Mouse (Mus musculus) liver, embryonic 15.5 days (tissue): ENCODE data around the gene Lamtor1. TPM values are rescaled to one million over a fixed set of nuclear protein-coding genes. Genes with fewer than 3 reads are reported as not detected.

Source experiments
- ATAC-seq: fragments of 200-750 bp; cut with Nextera tagmentation; 2 replicates; pipeline ENCODE4 v1.8.0; 2017; ENCODE audit warnings: moderate number of reproducible peaks, mild to moderate bottlenecking, moderate library complexity; ENCODE audit not compliant: insufficient read depth
- H3K27ac ChIP-seq: fragments of 300-500 bp; sonication (generic); replicated peaks from 2 replicates; pipeline ENCODE4 v1.5.1; 2015; ENCODE audit warnings: mild to moderate bottlenecking, inconsistent platforms
- H3K27me3 ChIP-seq: fragments of 300-500 bp; sonication (generic); 2 replicates; pipeline ENCODE4 v1.6.1; 2015; ENCODE audit warnings: mild to moderate bottlenecking, inconsistent platforms
- H3K36me3 ChIP-seq: fragments of 300-500 bp; sonication (generic); replicated peaks from 2 replicates; pipeline ENCODE4 v1.6.1; 2015; ENCODE audit warnings: moderate library complexity, mild to moderate bottlenecking, inconsistent platforms
- H3K4me1 ChIP-seq: fragments of 300-500 bp; sonication (generic); replicated peaks from 2 replicates; pipeline ENCODE4 v1.6.1; 2015; ENCODE audit warnings: inconsistent platforms
- H3K4me2 ChIP-seq: fragments of 300-500 bp; sonication (generic); 2 replicates; pipeline ENCODE4 v1.6.1; 2015; ENCODE audit warnings: moderate library complexity, mild to moderate bottlenecking, inconsistent platforms
- H3K4me3 ChIP-seq: fragments of 300-500 bp; sonication (generic); replicated peaks from 2 replicates; pipeline ENCODE4 v1.5.1; 2015; ENCODE audit warnings: mild to moderate bottlenecking, inconsistent platforms
- H3K9ac ChIP-seq: fragments of 300-500 bp; sonication (generic); 2 replicates; pipeline ENCODE4 v1.6.1; 2015; ENCODE audit warnings: moderate library complexity, mild to moderate bottlenecking, inconsistent platforms
- H3K9me3 ChIP-seq: fragments of 300-500 bp; sonication (generic); replicated peaks from 2 replicates; pipeline ENCODE4 v1.6.1; 2016; ENCODE audit warnings: inconsistent platforms
- WGBS: fragments of 180-500 bp; shearing (Covaris S2); methylation state at CpG from one replicate; pipeline ENCODE4 v1.1.7; 2015; ENCODE audit warnings: mixed read lengths; ENCODE audit not compliant: insufficient replicate concordance; 5-methylcytosine and 5-hydroxymethylcytosine counted together
- polyA plus RNA-seq: library from polyadenylated mRNA; unstranded; fragments of >200 nt; fragmentation: Nextera tagmentation; extraction: Ambion mirVana; gene quantifications from 2 replicates; pipeline ENCODE4 v1.2.1, GENCODE M21; 2015

Gene Lamtor1
- polyA plus RNA-seq: 68.8 and 69.0 TPM in 2 replicates

- ATAC-seq: peak; percentile 96
- Histone ChIP-seq H3K4me2 (peak within 1 kb of the TSS; percentile 86), H3K27ac (peak within 1 kb of the TSS; percentile 94), H3K27me3 (no peaks in the 10 kb centered on the region), H3K9me3 (no peaks in the 10 kb centered on the region), H3K4me3 (peak within 1 kb of the TSS; percentile 83), H3K36me3 (peaks cover 19% of the 10 kb centered on the region), H3K9ac (peak within 1 kb of the TSS; percentile 89), H3K4me1 (peaks cover 36% of the 10 kb centered on the region)
- WGBS: under 1% methylated on average over 61 of the region's 61 CpGs
These were observed at the start of gene Lamtor1 for GRCm38 (mm10) chr7:101905561-101906286. Gene Lamtor1, plus strand, starts transcription at chr7:101905904.

DNA sequence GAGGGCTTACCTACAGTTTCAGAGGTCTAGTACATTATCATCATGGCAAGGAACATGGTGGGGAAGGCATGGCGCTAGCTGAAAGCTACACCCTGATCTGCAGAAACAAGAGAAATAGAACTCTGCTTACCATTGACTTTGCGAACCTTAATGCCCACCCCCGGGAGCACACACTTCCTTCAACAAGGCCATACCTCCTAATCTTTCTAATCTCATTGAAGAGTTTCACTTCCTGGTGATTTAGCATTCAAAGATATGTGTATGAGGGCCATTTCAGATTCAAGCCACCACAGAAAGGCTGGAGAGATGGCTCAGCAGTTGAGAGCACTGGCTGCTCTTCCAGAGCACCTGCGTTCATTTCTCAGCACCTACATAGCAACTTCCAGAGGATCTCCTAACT is 48.6 kb upstream of the Lamtor1 start, which contains the start of gene Folr2:
Gene Folr2, minus strand, starts transcription at position 101 of the 400 bp plus-strand sequence.
- WGBS: 62% methylated on average over 4 of the region's 4 CpGs
- H3K4me1 ChIP-seq: no peaks in the 10 kb centered on the region
- no peak within 1 kb of the TSS for H3K9ac ChIP-seq
- no peak within 1 kb of the TSS for H3K4me2 ChIP-seq
- no peak for ATAC-seq
- no peaks in the 10 kb centered on the region for H3K9me3 ChIP-seq
- no peak within 1 kb of the TSS for H3K4me3 ChIP-seq
- no peaks in the 10 kb centered on the region for H3K36me3 ChIP-seq
- H3K27ac ChIP-seq: no peak within 1 kb of the TSS
- H3K27me3 ChIP-seq: no peaks in the 10 kb centered on the region

DNA sequence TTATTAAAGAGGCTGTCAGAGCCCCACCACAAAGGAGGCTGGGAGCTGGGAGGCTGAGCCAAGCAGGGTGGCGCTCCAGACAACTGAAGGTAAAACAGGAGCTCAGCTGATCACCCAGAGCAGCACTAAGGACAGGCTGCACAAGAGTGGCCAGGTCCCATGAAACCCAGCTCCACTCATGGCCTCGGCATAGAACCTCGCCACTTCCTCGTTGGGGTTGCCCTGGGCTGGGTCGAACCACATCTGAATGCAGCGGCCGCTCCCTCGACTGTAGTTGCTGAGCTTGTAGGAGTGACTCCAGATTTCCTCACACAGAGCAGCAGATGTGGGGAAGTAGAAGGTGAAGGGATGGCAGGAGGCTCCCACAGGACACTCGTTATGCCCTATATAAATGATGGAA is 47.3 kb upstream of the Lamtor1 start:
- Histone ChIP-seq H3K9me3 (no peaks in the 10 kb centered on the region), H3K4me2 (no peak overlapping the region), H3K27ac (no peak overlapping the region), H3K36me3 (no peaks in the 10 kb centered on the region), H3K4me3 (no peak overlapping the region), H3K27me3 (no peaks in the 10 kb centered on the region), H3K4me1 (no peaks in the 10 kb centered on the region), H3K9ac (no peak overlapping the region)
- 50% methylated on average over 9 of the region's 9 CpGs for WGBS
- ATAC-seq: no peak

- Histone ChIP-seq H3K27ac (no peak overlapping the region), H3K4me2 (no peak overlapping the region), H3K4me1 (no peaks in the 10 kb centered on the region), H3K36me3 (no peaks in the 10 kb centered on the region), H3K9me3 (no peaks in the 10 kb centered on the region), H3K4me3 (no peak overlapping the region), H3K27me3 (no peaks in the 10 kb centered on the region), H3K9ac (no peak overlapping the region)
- ATAC-seq: no peak
These were observed 44.7 kb upstream of the Lamtor1 start for GRCm38 (mm10) chr7:101860978-101861377.

GRCm38 (mm10) chr7:101862291-101862690 is 43.4 kb upstream of the Lamtor1 start:
- no peak overlapping the region for H3K4me2 ChIP-seq
- 52% methylated on average over 3 of the region's 3 CpGs for WGBS
- ATAC-seq: no peak
- H3K4me1 ChIP-seq: no peaks in the 10 kb centered on the region
- no peak overlapping the region for H3K9ac ChIP-seq
- H3K27ac ChIP-seq: no peak overlapping the region
- no peaks in the 10 kb centered on the region for H3K9me3 ChIP-seq
- H3K27me3 ChIP-seq: no peaks in the 10 kb centered on the region
- no peak overlapping the region for H3K4me3 ChIP-seq
- H3K36me3 ChIP-seq: no peaks in the 10 kb centered on the region

- no peak within 1 kb of the TSS for H3K4me3 ChIP-seq
- WGBS: 29% methylated on average over 3 of the region's 3 CpGs
These were observed 42.3 kb upstream of the Lamtor1 start, which contains the start of gene Anapc15 for GRCm38 (mm10) chr7:101863415-101863814. Gene Anapc15, plus strand, starts transcription at chr7:101863715.

DNA sequence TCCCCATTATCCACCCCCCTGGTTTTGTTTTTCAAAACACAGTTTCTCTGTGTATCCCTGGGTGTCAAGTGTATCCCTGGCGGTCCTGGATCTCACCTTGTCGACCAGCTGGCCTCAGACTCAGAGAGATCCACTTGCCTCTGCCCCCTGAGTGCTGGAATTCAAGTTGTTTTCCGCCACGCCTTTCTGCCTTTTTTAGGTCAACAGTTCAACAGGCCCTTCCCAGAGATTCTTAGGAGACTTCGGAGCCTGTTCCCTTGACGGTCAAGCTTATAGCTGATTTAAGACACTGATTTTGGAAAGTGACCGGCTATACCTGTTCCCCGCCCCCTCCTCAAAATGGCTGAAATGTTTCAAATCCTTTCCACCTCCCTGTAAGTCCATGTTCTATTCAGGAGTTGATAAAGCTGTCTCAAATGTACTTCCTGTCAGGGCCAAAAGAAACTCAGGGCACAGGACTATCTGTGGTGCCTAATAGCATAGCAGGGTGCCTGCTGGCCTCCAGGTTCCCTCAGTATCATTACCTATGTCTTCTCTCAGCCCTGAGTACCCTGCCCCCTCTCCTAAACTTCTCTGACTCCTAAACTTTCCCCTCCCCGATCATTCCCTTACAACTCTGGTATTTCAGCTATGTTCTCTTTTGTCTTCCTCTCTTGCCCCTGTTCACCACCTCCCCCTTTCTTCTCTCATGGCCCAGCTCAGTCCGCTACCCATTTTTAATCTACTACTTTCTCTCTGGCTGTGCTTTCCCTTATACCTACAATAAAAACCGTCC is 39.0 kb upstream of the Lamtor1 start:
- no peak overlapping the region for H3K4me2 ChIP-seq
- H3K9ac ChIP-seq: no peak overlapping the region
- ATAC-seq: no peak
- no peaks in the 10 kb centered on the region for H3K9me3 ChIP-seq
- H3K36me3 ChIP-seq: no peaks in the 10 kb centered on the region
- peaks cover 6% of the 10 kb centered on the region for H3K4me1 ChIP-seq
- no peak overlapping the region for H3K27ac ChIP-seq
- 63% methylated on average over 11 of the region's 11 CpGs for WGBS
- no peaks in the 10 kb centered on the region for H3K27me3 ChIP-seq
- H3K4me3 ChIP-seq: no peak overlapping the region

More at GRCm38 (mm10) chr7:101863415-101863814, 42.3 kb upstream of the Lamtor1 start, which contains the start of gene Anapc15:
- H3K9me3 ChIP-seq: no peaks in the 10 kb centered on the region
- H3K27me3 ChIP-seq: no peaks in the 10 kb centered on the region
- no peaks in the 10 kb centered on the region for H3K4me1 ChIP-seq
- no peak within 1 kb of the TSS for H3K9ac ChIP-seq
- H3K27ac ChIP-seq: no peak within 1 kb of the TSS
- no peaks in the 10 kb centered on the region for H3K36me3 ChIP-seq
- no peak within 1 kb of the TSS for H3K4me2 ChIP-seq
- no peak for ATAC-seq

DNA sequence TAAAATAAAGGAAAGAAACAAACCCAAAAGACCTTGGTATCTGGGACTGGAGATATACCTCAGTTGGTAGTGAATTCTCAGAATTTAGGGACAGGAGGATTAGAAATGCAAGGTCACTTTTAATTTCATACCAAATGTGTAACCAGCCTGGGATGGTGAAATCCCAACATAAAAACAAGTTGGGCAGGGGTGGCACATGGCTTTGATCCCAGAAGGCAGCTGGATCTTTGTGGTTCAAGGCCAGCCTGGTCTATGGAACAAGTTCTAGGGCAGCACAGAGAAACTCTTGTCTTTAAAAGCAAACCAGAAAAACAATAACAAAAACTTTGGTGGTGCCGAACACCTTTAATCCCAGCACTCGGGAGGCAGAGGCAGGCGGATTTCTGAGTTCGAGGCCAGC is 38.2 kb upstream of the Lamtor1 start:
- Histone ChIP-seq H3K4me2 (no peak overlapping the region), H3K27me3 (no peaks in the 10 kb centered on the region), H3K27ac (no peak overlapping the region), H3K4me3 (no peak overlapping the region), H3K4me1 (peaks cover 6% of the 10 kb centered on the region), H3K36me3 (no peaks in the 10 kb centered on the region), H3K9me3 (no peaks in the 10 kb centered on the region), H3K9ac (no peak overlapping the region)
- ATAC-seq: no peak
- 86% methylated on average over 4 of the region's 4 CpGs for WGBS

DNA sequence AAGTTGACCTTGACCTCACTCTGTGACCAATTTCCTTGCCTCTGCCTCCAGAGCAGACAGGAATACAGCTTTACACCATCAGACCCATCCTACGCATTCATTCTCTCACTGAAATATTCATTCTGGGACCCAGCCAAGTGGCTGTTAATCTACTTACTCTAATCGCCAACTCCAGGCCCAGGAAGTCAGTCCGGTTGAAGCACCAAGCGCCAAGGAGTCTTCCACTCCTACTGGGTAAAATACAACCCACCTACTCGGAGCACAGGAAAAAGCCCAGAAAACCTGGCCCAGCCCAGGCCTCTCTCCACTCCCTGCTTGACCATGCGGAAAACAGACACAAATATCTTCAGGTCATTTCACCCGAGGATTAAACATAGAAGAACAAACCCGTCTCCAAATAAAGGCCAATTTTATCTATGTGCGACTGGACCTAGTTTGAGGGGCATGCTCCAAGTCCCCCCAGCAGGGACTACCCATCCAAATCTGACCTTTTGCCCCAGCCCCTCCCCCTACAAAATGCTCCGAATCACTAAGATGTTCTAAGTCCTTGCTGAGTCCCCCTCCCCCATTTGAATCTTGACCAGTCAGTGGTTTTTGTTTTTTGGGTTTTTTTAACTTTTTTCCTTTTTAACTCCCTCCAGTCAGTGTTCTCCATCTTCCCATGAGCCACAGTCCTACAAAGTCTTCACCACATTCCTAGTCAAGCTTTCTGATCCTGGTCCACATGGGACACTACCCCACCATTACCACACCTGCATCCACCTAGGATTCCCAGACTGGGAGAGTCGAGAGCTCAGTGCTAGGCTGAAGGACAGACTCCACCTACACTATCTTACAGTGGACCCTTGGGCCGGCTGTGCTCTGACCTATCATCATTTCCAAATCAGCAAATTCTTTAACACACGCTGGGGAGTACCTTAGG is 37.2 kb upstream of the Lamtor1 start:
- 63% methylated on average over 13 of the region's 13 CpGs for WGBS
- H3K9ac ChIP-seq: no peak overlapping the region
- H3K4me1 ChIP-seq: peaks cover 6% of the 10 kb centered on the region
- no peaks in the 10 kb centered on the region for H3K36me3 ChIP-seq
- no peak overlapping the region for H3K27ac ChIP-seq
- no peak overlapping the region for H3K4me2 ChIP-seq
- H3K4me3 ChIP-seq: no peak overlapping the region
- ATAC-seq: no peak
- H3K9me3 ChIP-seq: no peaks in the 10 kb centered on the region
- no peaks in the 10 kb centered on the region for H3K27me3 ChIP-seq

GRCm38 (mm10) chr7:101869163-101869500 is 36.6 kb upstream of the Lamtor1 start:
- 64% methylated on average over 7 of the region's 7 CpGs for WGBS
- ATAC-seq: no peak
- H3K4me2 ChIP-seq: no peak overlapping the region
- no peak overlapping the region for H3K4me3 ChIP-seq
- no peak overlapping the region for H3K27ac ChIP-seq
- H3K9me3 ChIP-seq: no peaks in the 10 kb centered on the region
- peaks cover 6% of the 10 kb centered on the region for H3K4me1 ChIP-seq
- no peaks in the 10 kb centered on the region for H3K27me3 ChIP-seq
- no peaks in the 10 kb centered on the region for H3K36me3 ChIP-seq
- no peak overlapping the region for H3K9ac ChIP-seq

GRCm38 (mm10) chr7:101870629-101871028 is 35.1 kb upstream of the Lamtor1 start, which contains the start of gene Folr1:
Gene Folr1, minus strand, starts transcription at chr7:101870788.
- Histone ChIP-seq H3K4me1 (peaks cover 6% of the 10 kb centered on the region), H3K27ac (no peak within 1 kb of the TSS), H3K4me3 (no peak within 1 kb of the TSS), H3K4me2 (no peak within 1 kb of the TSS), H3K27me3 (no peaks in the 10 kb centered on the region), H3K9ac (no peak within 1 kb of the TSS), H3K9me3 (no peaks in the 10 kb centered on the region), H3K36me3 (no peaks in the 10 kb centered on the region)
- WGBS: 60% methylated on average over 2 of the region's 2 CpGs
- no peak for ATAC-seq
